Mouse (Mus musculus): ENCODE measurements around the gene Chmp2b.

Chmp2b gene

GRCm38 (mm10) chr16:65526695-65527094 is 35.8 kb downstream of the Chmp2b start:
- DNase-seq (ENCODE audit: low read depth) = no peak

- DNase-seq (ENCODE audit: low read depth) = no peak
These were observed 36.5 kb downstream of the Chmp2b start for GRCm38 (mm10) chr16:65526004-65526403.

- DNase-seq (ENCODE audit: low read depth) = no peak
These were observed 42.3 kb downstream of the Chmp2b start, which contains the start of gene Pou1f1 for GRCm38 (mm10) chr16:65520211-65520610. TSS of gene Pou1f1 (plus strand) at chr16:65520511.

- no peak for DNase-seq (ENCODE audit: low read depth)
These were observed 48.3 kb downstream of the Chmp2b start for GRCm38 (mm10) chr16:65514223-65514622.

- peak; percentile 68 for DNase-seq (ENCODE audit: low read depth)
These were observed 65.5 kb downstream of the Chmp2b start for GRCm38 (mm10) chr16:65497049-65497448.

- DNase-seq (ENCODE audit: low read depth) = peak; percentile 11
These were observed 66.5 kb downstream of the Chmp2b start for GRCm38 (mm10) chr16:65496030-65496429.
